Mouse (Mus musculus) myocyte (in vitro differentiated cells): ENCODE data around the gene Ssu72. TPM values are rescaled to one million over a fixed set of nuclear protein-coding genes. Genes with fewer than 3 reads are reported as not detected.

Experiments used
- H3K27me3 ChIP-seq: one replicate; pipeline ENCODE4 v1.6.1; 2011; ENCODE audit not compliant: control insufficient read depth, insufficient read depth, insufficient read length
- H3K36me3 ChIP-seq: one replicate; pipeline ENCODE4 v1.6.1; 2011; ENCODE audit not compliant: control insufficient read depth, insufficient read depth
- H3K4me2 ChIP-seq: one replicate; pipeline ENCODE4 v1.6.1; 2011; ENCODE audit warnings: low read depth, control low read depth
- H3K4me3 ChIP-seq: one replicate; pipeline ENCODE4 v1.5.1; 2011; ENCODE audit warnings: mild to moderate bottlenecking, control low read depth, moderate library complexity
- H3K79me2 ChIP-seq: one replicate; pipeline ENCODE4 v1.6.1; 2011; ENCODE audit not compliant: control insufficient read depth, insufficient read depth
- H3ac ChIP-seq: one replicate; pipeline ENCODE4 v1.6.1; 2011; ENCODE audit not compliant: control insufficient read depth, insufficient read length
- CEBPB ChIP-seq: IDR thresholded peaks from 2 replicates; pipeline ENCODE4 v1.6.1; 2011; ENCODE audit warnings: mild to moderate bottlenecking, moderate library complexity; ENCODE audit not compliant: poor library complexity, insufficient read depth, severe bottlenecking
- E2F4 ChIP-seq: IDR thresholded peaks from one replicate; pipeline ENCODE4 v1.6.1; 2011; ENCODE audit warnings: mild to moderate bottlenecking, control low read depth, moderate library complexity; ENCODE audit not compliant: insufficient read depth
- MAX ChIP-seq: IDR thresholded peaks from one replicate; pipeline ENCODE4 v1.6.1; 2011; ENCODE audit warnings: low read depth, mild to moderate bottlenecking, control low read depth
- MYOD1 ChIP-seq, 3 experiments: IDR thresholded peaks; one replicate each; pipeline ENCODE4 v1.6.1; 2011; ENCODE audit warnings: control low read depth in 2 of 3, low read depth in 2 of 3, mild to moderate bottlenecking in 2 of 3, moderate library complexity in 1 of 3; ENCODE audit not compliant: insufficient read length in 2 of 3, control insufficient read depth in 1 of 3
- MYOG ChIP-seq, 3 experiments: IDR thresholded peaks; one replicate each; pipeline ENCODE4 v1.6.1; 2011; ENCODE audit warnings: control low read depth in 2 of 3, low read depth in 2 of 3, mild to moderate bottlenecking in 2 of 3; ENCODE audit not compliant: insufficient read length in 2 of 3, control insufficient read depth in 1 of 3, insufficient read depth in 1 of 3
- POLR2A ChIP-seq: IDR thresholded peaks from one replicate; pipeline ENCODE4 v1.6.1; 2011; ENCODE audit warnings: low read depth, mild to moderate bottlenecking, control low read depth, moderate library complexity; ENCODE audit not compliant: insufficient read length
- POLR2AphosphoS2 ChIP-seq: IDR thresholded peaks from one replicate; pipeline ENCODE4 v1.6.1; 2011; ENCODE audit warnings: low read depth, control low read depth; ENCODE audit not compliant: insufficient read length
- REST ChIP-seq: IDR thresholded peaks from one replicate; pipeline ENCODE4 v1.6.1; 2011; ENCODE audit warnings: mild to moderate bottlenecking, control low read depth, moderate library complexity; ENCODE audit not compliant: insufficient read depth, insufficient read length
- SRF ChIP-seq: IDR thresholded peaks from one replicate; pipeline ENCODE4 v1.6.1; 2011; ENCODE audit warnings: low read depth; ENCODE audit not compliant: control insufficient read depth, insufficient read length
- TCF12 ChIP-seq: IDR thresholded peaks from one replicate; pipeline ENCODE4 v1.6.1; 2011; ENCODE audit warnings: mild to moderate bottlenecking, control low read depth; ENCODE audit not compliant: poor library complexity, insufficient read depth, severe bottlenecking
- TCF3 ChIP-seq: IDR thresholded peaks from one replicate; pipeline ENCODE4 v1.6.1; 2011; ENCODE audit warnings: low read depth, control low read depth; ENCODE audit not compliant: insufficient read length
- USF1 ChIP-seq: IDR thresholded peaks from one replicate; pipeline ENCODE4 v1.6.1; 2011; ENCODE audit warnings: low read depth, mild to moderate bottlenecking, control low read depth, moderate library complexity
- polyA plus RNA-seq: library from polyadenylated mRNA; unstranded; fragments of >200 nt; fragmentation: generic; extraction: Trizol; gene quantifications from one replicate; pipeline ENCODE4 v1.2.1, GENCODE M21; 2012; ENCODE audit warnings: missing spikeins

The Ssu72 gene
- polyA plus RNA-seq, 1 experiment: 105 TPM

GRCm38 (mm10) chr4:155708582-155708981 lies 4.0 kb downstream of the Ssu72 start:
- Histone ChIP-seq H3ac (no peak overlapping the region), H3K4me3 (no peak overlapping the region), H3K4me2 (no peak overlapping the region), H3K36me3 (no peaks in the 10 kb centered on the region), H3K79me2 (peaks cover 84% of the 10 kb centered on the region), H3K27me3 (no peaks in the 10 kb centered on the region)
- no peak for TF ChIP-seq CEBPB
- no peak for TF ChIP-seq TCF3
- no peak for TF ChIP-seq POLR2AphosphoS2
- no peak for TF ChIP-seq REST
- TF ChIP-seq MYOD1 (IDR thresholded peaks at IDR 0.05; ENCODE audit: control insufficient read depth in 1 of 3, insufficient read length in 2 of 3, low read depth in 2 of 3): no peak
- TF ChIP-seq USF1: no peak
- TF ChIP-seq TCF12: no peak
- no peak for TF ChIP-seq SRF
- TF ChIP-seq MYOG (IDR thresholded peaks at IDR 0.05; ENCODE audit: control insufficient read depth in 1 of 3, insufficient read depth in 1 of 3, insufficient read length in 2 of 3, low read depth in 2 of 3): no peak
- no peak for TF ChIP-seq E2F4
- TF ChIP-seq MAX: no peak
- no peak for TF ChIP-seq POLR2A

GRCm38 (mm10) chr4:155708988-155709387 lies 4.4 kb downstream of the Ssu72 start:
- Histone ChIP-seq H3K79me2 (peaks cover 88% of the 10 kb centered on the region), H3K36me3 (no peaks in the 10 kb centered on the region), H3K27me3 (no peaks in the 10 kb centered on the region), H3ac (no peak overlapping the region), H3K4me3 (no peak overlapping the region), H3K4me2 (no peak overlapping the region)
- no peak for TF ChIP-seq E2F4
- no peak for TF ChIP-seq USF1
- no peak for TF ChIP-seq CEBPB
- no peak for TF ChIP-seq MAX
- TF ChIP-seq SRF: no peak
- TF ChIP-seq POLR2AphosphoS2: no peak

GRCm38 (mm10) chr4:155710521-155711252 lies 6.1 kb downstream of the Ssu72 start:
- no peaks in the 10 kb centered on the region for H3K27me3 ChIP-seq
- no peak overlapping the region for H3K4me3 ChIP-seq
- peaks cover 5% of the 10 kb centered on the region for H3K36me3 ChIP-seq
- no peak overlapping the region for H3ac ChIP-seq
- TF ChIP-seq CEBPB (no peak), USF1 (peak; percentile 86)
- peaks cover 95% of the 10 kb centered on the region for H3K79me2 ChIP-seq
- peak overlapping the region; percentile 51 for H3K4me2 ChIP-seq

- Histone ChIP-seq H3K36me3 (peaks cover 14% of the 10 kb centered on the region), H3ac (no peak overlapping the region), H3K4me2 (no peak overlapping the region), H3K4me3 (no peak overlapping the region), H3K79me2 (no peaks in the 10 kb centered on the region), H3K27me3 (no peaks in the 10 kb centered on the region)
- TF ChIP-seq POLR2AphosphoS2: no peak
- no peak for TF ChIP-seq CEBPB
- TF ChIP-seq E2F4: no peak
- TF ChIP-seq TCF12: no peak
- no peak for TF ChIP-seq REST
- TF ChIP-seq MAX: no peak
- no peak for TF ChIP-seq SRF
- TF ChIP-seq TCF3: no peak
- TF ChIP-seq USF1: no peak
- no peak for TF ChIP-seq POLR2A
- TF ChIP-seq MYOG (IDR thresholded peaks at IDR 0.05; ENCODE audit: control insufficient read depth in 1 of 3, insufficient read depth in 1 of 3, insufficient read length in 2 of 3, low read depth in 2 of 3): no peak
- no peak for TF ChIP-seq MYOD1 (IDR thresholded peaks at IDR 0.05; ENCODE audit: control insufficient read depth in 1 of 3, insufficient read length in 2 of 3, low read depth in 2 of 3)
Observed at GRCm38 (mm10) chr4:155721668-155722083, 17.1 kb downstream of the Ssu72 start.

- Histone ChIP-seq H3K36me3 (peaks cover 20% of the 10 kb centered on the region), H3K4me3 (no peak overlapping the region), H3ac (no peak overlapping the region), H3K4me2 (no peak overlapping the region), H3K79me2 (peaks cover 14% of the 10 kb centered on the region), H3K27me3 (no peaks in the 10 kb centered on the region)
- TF ChIP-seq POLR2AphosphoS2 (peak; percentile 47), SRF (no peak)
Observed at GRCm38 (mm10) chr4:155727993-155728392, 23.4 kb downstream of the Ssu72 start.
